Mouse (Mus musculus) brain, embryonic 14.5 days (tissue): ENCODE results near the gene Cdkn2d.

Experiments used
- CTCF ChIP-seq: fragments of 200-500 bp; IDR thresholded peaks from 2 replicates; pipeline ENCODE4 v1.5.1; 2012; ENCODE audit warnings: inconsistent platforms, mild to moderate bottlenecking, moderate library complexity, borderline replicate concordance; ENCODE audit not compliant: insufficient read depth, insufficient read length; ENCODE audit errors: extremely low read depth
- POLR2A ChIP-seq: fragments of 200-500 bp; IDR thresholded peaks from 2 replicates; pipeline ENCODE4 v1.6.1; 2012; ENCODE audit warnings: mild to moderate bottlenecking, inconsistent platforms, borderline replicate concordance; ENCODE audit not compliant: poor library complexity, insufficient read depth, insufficient read length, severe bottlenecking; ENCODE audit errors: extremely low read depth

GRCm38 (mm10) chr9:21320280-21320618 is 29.0 kb upstream of the Cdkn2d start:
- no peak for TF ChIP-seq CTCF
- TF ChIP-seq POLR2A, result no peak
